Mouse (Mus musculus): ENCODE measurements around the gene Igf1. TPM values are rescaled to one million over a fixed set of nuclear protein-coding genes. Genes with fewer than 3 reads are reported as not detected.

Igf1 gene
- polyA plus RNA-seq, 1 experiment, result 6.1 TPM

DNA sequence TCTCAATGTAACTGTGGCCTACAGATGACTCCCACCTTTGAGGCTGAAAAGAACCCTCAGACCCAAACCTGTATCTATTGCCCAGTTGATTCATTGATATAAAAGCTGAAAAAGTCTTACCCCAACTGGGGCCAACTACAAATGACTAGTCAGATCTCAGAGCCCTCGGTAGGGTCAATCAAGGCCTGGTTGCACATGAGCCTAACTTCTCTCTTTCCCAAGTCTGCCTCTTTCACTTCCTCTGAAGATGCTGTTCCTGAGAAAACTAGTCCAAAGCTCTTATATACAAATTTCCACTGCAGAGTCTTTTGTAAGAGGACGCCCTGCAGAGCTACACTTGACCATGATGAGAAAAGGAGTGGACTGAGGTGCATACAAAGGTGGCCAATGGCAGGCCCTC is 27.4 kb upstream of the Igf1 start:
- no peaks in the 10 kb centered on the region for H3K27me3 ChIP-seq (ENCODE audit: control insufficient read depth, insufficient read depth, low read length)
- TF ChIP-seq CTCF (IDR thresholded peaks at IDR 0.05; ENCODE audit: extremely low read depth, insufficient read length, insufficient replicate concordance, low read depth, low read length) (no peak), POLR2A (IDR thresholded peaks at IDR 0.05; ENCODE audit: low read depth, low read length) (no peak)
- no peaks in the 10 kb centered on the region for H3K36me3 ChIP-seq (ENCODE audit: control insufficient read depth, insufficient read depth, low read length)
- H3K4me3 ChIP-seq (ENCODE audit: low read depth, low read length), result no peak overlapping the region
- 86% methylated on average over 2 of the region's 2 CpGs for WGBS
- no peak overlapping the region for H3K27ac ChIP-seq (ENCODE audit: insufficient read depth, low read depth, low read length)
- H3K4me1 ChIP-seq (ENCODE audit: control insufficient read depth, insufficient read depth, insufficient read length, low read length), result no peaks in the 10 kb centered on the region

DNA sequence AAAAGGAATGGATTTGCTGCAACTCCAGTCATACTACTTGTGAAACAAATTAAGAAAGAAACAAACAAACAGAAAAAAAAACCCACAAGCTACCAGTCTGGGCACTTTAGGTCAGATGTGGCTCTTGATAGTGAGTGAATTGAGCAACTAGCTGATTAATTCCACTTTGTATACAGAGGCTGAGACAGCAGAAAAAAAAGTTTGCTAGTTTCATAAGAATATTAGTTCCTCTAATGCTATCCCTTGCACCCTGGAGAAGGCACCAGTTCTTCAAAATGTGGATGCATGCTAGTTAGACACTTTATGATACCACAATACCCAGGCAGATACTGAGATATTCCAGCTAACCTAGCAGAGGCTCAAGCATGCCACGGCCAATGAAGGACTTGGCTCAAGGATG is 26.0 kb upstream of the Igf1 start:
- Histone ChIP-seq H3K4me1 (ENCODE audit: control insufficient read depth, insufficient read depth, insufficient read length, low read length) (no peaks in the 10 kb centered on the region), H3K27me3 (ENCODE audit: control insufficient read depth, insufficient read depth, low read length) (no peaks in the 10 kb centered on the region), H3K4me3 (ENCODE audit: low read depth, low read length) (no peak overlapping the region), H3K36me3 (ENCODE audit: control insufficient read depth, insufficient read depth, low read length) (no peaks in the 10 kb centered on the region), H3K27ac (ENCODE audit: insufficient read depth, low read depth, low read length) (no peak overlapping the region)
- TF ChIP-seq POLR2A (IDR thresholded peaks at IDR 0.05; ENCODE audit: low read depth, low read length) (no peak), CTCF (IDR thresholded peaks at IDR 0.05; ENCODE audit: extremely low read depth, insufficient read length, insufficient replicate concordance, low read depth, low read length) (no peak)
- WGBS, result 75% methylated on average over 1 of the region's 1 CpGs

DNA sequence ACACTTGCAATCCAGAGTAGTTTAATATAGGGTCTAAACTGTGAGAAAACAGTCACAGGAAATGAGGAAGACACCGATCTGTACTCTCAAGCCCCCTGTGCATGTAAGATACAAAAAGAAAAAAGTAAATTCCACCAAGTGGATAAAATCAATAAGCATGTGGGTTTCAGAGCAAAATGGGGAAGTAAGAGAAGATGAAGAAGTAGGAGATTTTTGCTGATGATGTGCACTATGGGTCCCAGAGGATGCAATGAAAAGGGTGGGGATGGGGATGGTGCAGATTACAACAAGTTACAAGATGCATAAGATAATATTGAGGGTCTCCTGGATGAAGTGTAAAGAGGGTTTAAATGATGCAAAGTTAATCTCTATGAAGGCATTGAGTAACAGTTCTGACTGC is 18.6 kb upstream of the Igf1 start:
- no peaks in the 10 kb centered on the region for H3K36me3 ChIP-seq (ENCODE audit: control insufficient read depth, insufficient read depth, low read length)

DNA sequence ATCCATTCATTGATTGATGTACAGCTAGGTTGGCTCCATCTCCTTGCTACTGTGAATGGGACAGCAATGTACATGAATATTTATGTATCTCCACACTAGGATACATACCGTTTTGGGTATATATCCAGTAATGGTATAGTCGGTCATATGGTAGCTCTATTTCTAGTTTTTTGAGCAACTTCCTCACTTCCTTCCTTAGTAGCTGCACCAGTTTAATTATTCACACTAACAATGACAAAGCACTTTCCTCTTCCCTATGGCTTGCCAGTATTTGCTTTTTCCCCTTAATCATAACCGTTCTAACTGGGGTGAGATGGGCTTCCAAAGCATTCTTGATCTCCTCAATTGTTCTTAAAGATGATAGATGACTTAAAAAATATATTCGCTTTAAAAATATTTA is 15.6 kb upstream of the Igf1 start:
- Histone ChIP-seq H3K4me3 (ENCODE audit: low read depth, low read length) (no peak overlapping the region), H3K27me3 (ENCODE audit: control insufficient read depth, insufficient read depth, low read length) (no peaks in the 10 kb centered on the region), H3K4me1 (ENCODE audit: control insufficient read depth, insufficient read depth, insufficient read length, low read length) (no peaks in the 10 kb centered on the region), H3K27ac (ENCODE audit: insufficient read depth, low read depth, low read length) (no peak overlapping the region), H3K36me3 (ENCODE audit: control insufficient read depth, insufficient read depth, low read length) (no peaks in the 10 kb centered on the region)
- WGBS, result 65% methylated on average over 4 of the region's 4 CpGs
- TF ChIP-seq CTCF (IDR thresholded peaks at IDR 0.05; ENCODE audit: extremely low read depth, insufficient read length, insufficient replicate concordance, low read depth, low read length) (no peak), POLR2A (IDR thresholded peaks at IDR 0.05; ENCODE audit: low read depth, low read length) (no peak)

More for the DNA sequence above, 18.6 kb upstream of the Igf1 start:
- no peak overlapping the region for H3K27ac ChIP-seq (ENCODE audit: insufficient read depth, low read depth, low read length)
- H3K27me3 ChIP-seq (ENCODE audit: control insufficient read depth, insufficient read depth, low read length), result no peaks in the 10 kb centered on the region
- 75% methylated on average over 1 of the region's 1 CpGs for WGBS
- H3K4me3 ChIP-seq (ENCODE audit: low read depth, low read length), result no peak overlapping the region
- TF ChIP-seq POLR2A (IDR thresholded peaks at IDR 0.05; ENCODE audit: low read depth, low read length), result no peak
- TF ChIP-seq CTCF (IDR thresholded peaks at IDR 0.05; ENCODE audit: extremely low read depth, insufficient read length, insufficient replicate concordance, low read depth, low read length), result no peak
- H3K4me1 ChIP-seq (ENCODE audit: control insufficient read depth, insufficient read depth, insufficient read length, low read length), result no peaks in the 10 kb centered on the region

DNA sequence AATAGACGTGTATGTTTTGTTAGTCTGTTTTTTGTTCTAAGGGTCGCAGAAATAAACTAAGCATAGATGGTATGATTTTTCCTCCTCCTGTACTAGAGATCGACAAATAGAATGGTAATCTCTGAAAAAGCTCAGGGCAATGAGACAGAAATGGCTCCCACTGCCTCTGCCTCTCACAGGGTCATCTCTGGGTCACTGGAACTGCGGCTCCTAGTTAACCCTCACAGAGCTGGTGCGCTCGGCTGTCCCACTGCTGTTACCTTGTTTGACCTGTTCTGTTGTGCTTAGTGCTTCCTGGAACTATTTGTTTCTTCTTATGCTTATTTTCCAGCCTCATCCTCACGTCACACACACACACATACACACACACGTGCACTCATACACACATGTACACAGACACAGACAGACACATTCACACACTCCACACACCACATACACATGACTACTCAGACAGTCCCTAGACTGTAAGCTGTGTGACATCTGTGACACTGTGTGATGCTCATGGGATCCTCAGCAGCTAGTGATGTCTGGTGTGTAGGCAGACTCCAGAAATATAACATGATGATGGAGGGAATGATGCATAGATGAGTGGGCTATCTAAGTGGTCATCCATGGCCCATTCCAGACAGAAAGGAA is 13.0 kb upstream of the Igf1 start:
- Histone ChIP-seq H3K36me3 (ENCODE audit: control insufficient read depth, insufficient read depth, low read length) (no peaks in the 10 kb centered on the region), H3K4me3 (ENCODE audit: low read depth, low read length) (no peak overlapping the region), H3K4me1 (ENCODE audit: control insufficient read depth, insufficient read depth, insufficient read length, low read length) (no peaks in the 10 kb centered on the region), H3K27me3 (ENCODE audit: control insufficient read depth, insufficient read depth, low read length) (no peaks in the 10 kb centered on the region), H3K27ac (ENCODE audit: insufficient read depth, low read depth, low read length) (no peak overlapping the region)
- no peak for TF ChIP-seq CTCF (IDR thresholded peaks at IDR 0.05; ENCODE audit: extremely low read depth, insufficient read length, insufficient replicate concordance, low read depth, low read length)
- TF ChIP-seq POLR2A (IDR thresholded peaks at IDR 0.05; ENCODE audit: low read depth, low read length), result no peak
- 37% methylated on average over 8 of the region's 8 CpGs for WGBS

DNA sequence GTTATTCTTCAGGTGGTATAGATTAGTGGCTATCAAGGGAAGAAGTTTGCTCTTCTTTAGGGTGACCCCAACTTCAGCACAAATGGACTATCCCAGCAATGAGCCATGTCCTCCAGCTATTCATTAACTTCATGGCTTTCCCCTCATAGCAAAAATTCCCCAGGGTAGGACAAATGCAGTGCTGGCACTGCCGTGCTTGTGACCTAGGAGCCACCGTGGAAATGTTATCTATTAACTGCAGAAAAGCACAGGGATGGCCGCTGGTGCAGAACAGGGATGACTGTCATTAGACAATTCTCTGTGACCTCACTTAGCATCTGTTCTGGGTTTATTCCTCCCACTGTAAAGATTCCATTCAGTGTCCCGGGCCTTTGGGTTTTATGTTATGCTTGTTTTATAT is 10.2 kb upstream of the Igf1 start:
- 30% methylated on average over 4 of the region's 4 CpGs for WGBS
- Histone ChIP-seq H3K27me3 (ENCODE audit: control insufficient read depth, insufficient read depth, low read length) (no peaks in the 10 kb centered on the region), H3K4me1 (ENCODE audit: control insufficient read depth, insufficient read depth, insufficient read length, low read length) (no peaks in the 10 kb centered on the region), H3K4me3 (ENCODE audit: low read depth, low read length) (no peak overlapping the region), H3K27ac (ENCODE audit: insufficient read depth, low read depth, low read length) (no peak overlapping the region), H3K36me3 (ENCODE audit: control insufficient read depth, insufficient read depth, low read length) (no peaks in the 10 kb centered on the region)
- TF ChIP-seq CTCF (IDR thresholded peaks at IDR 0.05; ENCODE audit: extremely low read depth, insufficient read length, insufficient replicate concordance, low read depth, low read length) (no peak), POLR2A (IDR thresholded peaks at IDR 0.05; ENCODE audit: low read depth, low read length) (no peak)

DNA sequence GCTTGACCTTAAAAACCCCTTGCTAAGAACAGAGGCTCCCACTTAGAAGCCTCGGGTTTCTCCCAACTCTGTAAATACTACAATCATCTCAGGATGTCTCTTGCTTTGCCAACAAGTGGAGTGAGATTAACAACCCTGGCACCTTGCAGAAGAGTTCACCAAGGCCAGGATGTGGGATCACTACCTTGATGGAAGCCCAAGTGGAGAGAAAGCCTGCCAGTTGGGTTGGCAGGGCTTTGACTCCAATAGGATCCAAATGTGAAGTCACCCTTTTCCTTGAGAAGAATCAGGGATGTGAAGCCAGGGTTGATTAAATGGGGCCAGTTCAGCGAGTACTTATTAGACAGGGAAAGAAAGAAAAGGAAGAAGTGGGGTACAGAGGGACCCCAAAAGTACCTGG is 9.6 kb upstream of the Igf1 start:
- Histone ChIP-seq H3K27me3 (ENCODE audit: control insufficient read depth, insufficient read depth, low read length) (no peaks in the 10 kb centered on the region), H3K36me3 (ENCODE audit: control insufficient read depth, insufficient read depth, low read length) (no peaks in the 10 kb centered on the region), H3K4me1 (ENCODE audit: control insufficient read depth, insufficient read depth, insufficient read length, low read length) (no peaks in the 10 kb centered on the region), H3K4me3 (ENCODE audit: low read depth, low read length) (no peak overlapping the region), H3K27ac (ENCODE audit: insufficient read depth, low read depth, low read length) (no peak overlapping the region)
- TF ChIP-seq POLR2A (IDR thresholded peaks at IDR 0.05; ENCODE audit: low read depth, low read length) (no peak), CTCF (IDR thresholded peaks at IDR 0.05; ENCODE audit: extremely low read depth, insufficient read length, insufficient replicate concordance, low read depth, low read length) (no peak)
- WGBS, result 49% methylated on average over 2 of the region's 2 CpGs
